Mouse (Mus musculus): ENCODE measurements around the gene Dido1. TPM values are rescaled to one million over a fixed set of nuclear protein-coding genes. Genes with fewer than 3 reads are reported as not detected.
A peak's percentile ranks its signal among the peaks of the same experiment; 100 is the strongest.

Dido1 gene
- polyA plus RNA-seq, 1 experiment from 2014 or later = 16.4 TPM

DNA sequence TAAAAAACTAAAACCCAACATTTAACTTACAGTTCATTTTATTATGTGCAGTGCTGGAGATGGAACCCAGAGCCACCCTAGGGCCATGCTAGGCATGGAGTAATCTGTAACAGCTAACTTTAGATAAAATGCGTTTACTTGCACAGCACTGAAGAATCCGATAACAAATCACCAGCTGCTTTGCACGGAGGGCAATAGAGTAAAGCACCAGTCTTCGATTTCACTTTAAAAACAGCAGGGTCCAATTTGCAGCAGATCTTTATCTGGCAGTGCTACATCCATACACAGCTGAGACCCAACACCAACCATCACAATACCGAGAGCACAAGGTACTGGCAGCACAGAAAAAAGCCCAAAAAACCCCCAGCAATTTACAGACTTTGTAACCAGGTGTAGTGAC lies 6.6 kb downstream of the Dido1 start:
- Histone ChIP-seq H3K27me3 (replicated peaks) (no peaks in the 10 kb centered on the region), H3K36me3 (peaks cover 8% of the 10 kb centered on the region; the same call in 1 of the 2 replicates), H3K4me3 (0 out of 2 replicates have a peak overlapping the region, but pooled peaks have one; percentile 83), H3K4me1 (peaks cover 59% of the 10 kb centered on the region), H3K4me2 (peak overlapping the region; percentile 99), H3K9ac (peak overlapping the region; percentile 93; the same call in 1 of the 2 replicates), H3K9me3 (no peaks in the 10 kb centered on the region), H3K27ac (replicated peaks) (peak overlapping the region; percentile 94)
- 60% methylated on average over 5 of the region's 5 CpGs for WGBS
- ATAC-seq (ENCODE audit: extremely low read depth, insufficient number of reproducible peaks, low FRiP score, low TSS enrichment) = no peak

DNA sequence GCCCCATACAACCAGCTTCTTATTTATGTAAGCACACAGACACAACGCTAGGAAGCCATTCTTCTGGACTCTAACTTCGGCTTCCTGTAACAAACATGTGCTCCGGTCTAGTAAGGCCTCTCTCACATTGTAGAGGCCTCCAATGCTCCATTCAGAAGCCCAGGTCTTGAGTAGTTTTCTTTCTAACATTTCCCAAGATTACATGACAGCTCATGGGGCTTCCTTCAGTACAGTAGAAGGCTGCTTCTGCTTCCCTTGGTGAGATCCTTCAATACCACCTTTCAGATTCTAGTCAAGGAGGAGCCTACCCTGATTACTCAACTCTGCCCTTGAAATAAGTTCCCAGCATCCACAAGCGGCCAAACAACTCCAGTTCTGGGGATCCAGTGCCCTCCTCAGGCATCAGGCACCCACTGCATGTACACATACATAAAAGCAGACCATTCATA lies 7.1 kb downstream of the Dido1 start:
- ATAC-seq (ENCODE audit: extremely low read depth, insufficient number of reproducible peaks, low FRiP score, low TSS enrichment) = no peak
- 32% methylated on average over 4 of the region's 4 CpGs for WGBS
- Histone ChIP-seq H3K4me1 (peaks cover 59% of the 10 kb centered on the region), H3K27me3 (replicated peaks) (no peaks in the 10 kb centered on the region), H3K9ac (peak overlapping the region; percentile 93), H3K27ac (replicated peaks) (peak overlapping the region; percentile 94), H3K36me3 (peaks cover 8% of the 10 kb centered on the region; the same call in 1 of the 2 replicates), H3K4me3 (peak overlapping the region; percentile 83), H3K4me2 (peak overlapping the region; percentile 99), H3K9me3 (no peaks in the 10 kb centered on the region)

GRCm38 (mm10) chr2:180701767-180702621 lies 7.8 kb downstream of the Dido1 start:
- Histone ChIP-seq H3K36me3 (peaks cover 8% of the 10 kb centered on the region; the same call in 1 of the 2 replicates), H3K9ac (peak overlapping the region; percentile 93), H3K4me3 (peak overlapping the region; percentile 83), H3K27me3 (replicated peaks) (no peaks in the 10 kb centered on the region), H3K4me1 (peaks cover 67% of the 10 kb centered on the region), H3K4me2 (peak overlapping the region; percentile 99), H3K9me3 (no peaks in the 10 kb centered on the region), H3K27ac (replicated peaks) (peak overlapping the region; percentile 94)
- 1% methylated on average over 65 of the region's 66 CpGs for WGBS
- ATAC-seq (ENCODE audit: extremely low read depth, insufficient number of reproducible peaks, low FRiP score, low TSS enrichment) = peak; percentile 90

DNA sequence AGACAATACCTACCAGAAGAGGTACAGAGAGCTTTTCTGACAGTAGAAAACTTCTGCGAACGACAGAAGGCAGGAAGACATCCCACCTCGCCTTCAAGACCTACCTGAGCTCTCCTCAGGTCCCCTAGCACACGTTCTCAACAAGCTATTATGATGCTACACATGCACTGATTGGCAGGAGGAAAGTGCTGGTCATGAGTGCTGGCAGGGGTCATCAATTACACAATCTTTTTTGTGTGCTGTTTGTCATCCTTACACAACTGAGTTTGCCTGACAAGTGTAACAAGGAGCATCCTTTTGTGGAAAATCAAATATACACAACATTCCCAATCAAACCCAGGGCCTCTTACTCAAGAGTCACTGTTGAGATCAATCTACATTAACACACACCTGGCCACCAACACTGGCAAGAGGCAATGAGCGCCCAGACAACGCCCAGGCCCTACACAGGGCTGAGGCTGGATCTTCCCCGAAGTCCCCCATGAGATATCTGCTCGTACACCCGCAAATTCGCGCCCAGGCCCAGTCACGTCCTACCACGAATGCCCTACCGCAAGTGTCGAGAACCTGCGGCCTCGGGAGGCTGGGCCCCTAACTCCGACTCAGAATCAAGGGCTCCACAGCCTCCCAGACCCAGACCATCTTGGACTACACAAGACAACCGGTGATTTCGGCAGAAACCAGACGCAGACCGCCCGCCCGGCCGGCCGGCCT lies 8.6 kb downstream of the Dido1 start:
- 5% methylated on average over 23 of the region's 26 CpGs for WGBS
- Histone ChIP-seq H3K36me3 (peaks cover 3% of the 10 kb centered on the region; the same call in 1 of the 2 replicates), H3K4me1 (peaks cover 72% of the 10 kb centered on the region)

GRCm38 (mm10) chr2:180700457-180700856 lies 9.3 kb downstream of the Dido1 start:
- peak overlapping the region; percentile 93 for H3K9ac ChIP-seq
- H3K27me3 ChIP-seq (replicated peaks) = no peaks in the 10 kb centered on the region
- H3K9me3 ChIP-seq = no peaks in the 10 kb centered on the region
- peaks cover 76% of the 10 kb centered on the region for H3K4me1 ChIP-seq
- H3K4me3 ChIP-seq = peak overlapping the region; percentile 83
- 0 out of 2 replicates have a peak overlapping the region, but pooled peaks have one; percentile 94 for H3K27ac ChIP-seq (replicated peaks)
- H3K36me3 ChIP-seq = no peaks in the 10 kb centered on the region
- peak overlapping the region; percentile 99 for H3K4me2 ChIP-seq
- WGBS = 76% methylated on average over 5 of the region's 5 CpGs
- ATAC-seq (ENCODE audit: extremely low read depth, insufficient number of reproducible peaks, low FRiP score, low TSS enrichment) = no peak

More for the DNA sequence above, 8.6 kb downstream of the Dido1 start:
- H3K9ac ChIP-seq = peak overlapping the region; percentile 93
- no peaks in the 10 kb centered on the region for H3K27me3 ChIP-seq (replicated peaks)
- no peak for ATAC-seq (ENCODE audit: extremely low read depth, insufficient number of reproducible peaks, low FRiP score, low TSS enrichment)
- no peaks in the 10 kb centered on the region for H3K9me3 ChIP-seq
- peak overlapping the region; percentile 99 for H3K4me2 ChIP-seq
- peak overlapping the region; percentile 94 for H3K27ac ChIP-seq (replicated peaks)
- H3K4me3 ChIP-seq = peak overlapping the region; percentile 83

DNA sequence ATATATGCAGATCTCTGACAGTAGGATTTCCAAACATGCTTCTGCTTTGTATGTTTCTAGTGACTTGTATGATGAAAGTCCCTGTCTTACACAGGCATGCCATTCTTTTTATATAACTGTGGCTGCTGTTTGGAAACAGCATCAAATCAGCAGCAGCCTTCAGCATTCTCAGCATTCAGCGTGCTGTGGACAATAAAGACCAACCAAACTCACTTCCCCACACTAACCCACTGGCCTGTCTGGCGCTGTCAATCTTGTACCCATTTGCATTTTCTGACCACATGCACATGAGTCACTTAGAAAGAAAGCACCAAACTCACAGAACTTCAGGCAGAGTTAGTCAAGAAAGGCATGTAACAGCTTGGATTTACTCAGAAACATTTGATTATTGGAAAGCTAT lies 14.6 kb downstream of the Dido1 start:
- H3K4me1 ChIP-seq = peaks cover 61% of the 10 kb centered on the region
- no peaks in the 10 kb centered on the region for H3K27me3 ChIP-seq (replicated peaks)
- H3K36me3 ChIP-seq = peaks cover 13% of the 10 kb centered on the region
- no peak overlapping the region for H3K9ac ChIP-seq
- no peak for ATAC-seq (ENCODE audit: extremely low read depth, insufficient number of reproducible peaks, low FRiP score, low TSS enrichment)
- 72% methylated on average over 2 of the region's 2 CpGs for WGBS
- H3K9me3 ChIP-seq = no peaks in the 10 kb centered on the region
- H3K4me2 ChIP-seq = no peak overlapping the region
- no peak overlapping the region for H3K27ac ChIP-seq (replicated peaks)
- no peak overlapping the region for H3K4me3 ChIP-seq

DNA sequence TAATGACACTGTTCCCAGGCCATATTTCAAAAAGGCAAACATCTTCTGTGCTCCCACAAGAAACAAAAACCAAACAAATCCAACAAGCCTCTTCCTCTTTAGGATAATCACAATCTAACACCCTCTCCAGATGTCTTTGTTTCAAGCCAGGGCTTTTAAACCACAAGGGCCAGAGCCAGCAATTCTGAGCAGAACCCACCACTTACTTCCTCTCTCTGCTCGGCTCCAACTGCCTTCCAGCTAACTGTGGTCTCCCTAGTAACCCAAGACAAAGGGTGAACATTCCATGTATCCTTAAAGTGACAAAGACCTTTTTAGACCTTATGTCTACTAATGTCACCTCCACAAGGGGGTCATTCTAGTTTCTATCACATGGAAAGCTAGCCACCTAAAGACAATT lies 17.2 kb downstream of the Dido1 start:
- Histone ChIP-seq H3K4me3 (peak overlapping the region; percentile 18), H3K9me3 (no peaks in the 10 kb centered on the region), H3K9ac (peak overlapping the region; percentile 72), H3K4me2 (peak overlapping the region; percentile 50), H3K36me3 (peaks cover 39% of the 10 kb centered on the region), H3K27ac (replicated peaks) (peak overlapping the region; percentile 68), H3K27me3 (replicated peaks) (no peaks in the 10 kb centered on the region), H3K4me1 (peaks cover 40% of the 10 kb centered on the region)
- 0% methylated on average over 1 of the region's 1 CpGs for WGBS
- ATAC-seq (ENCODE audit: extremely low read depth, insufficient number of reproducible peaks, low FRiP score, low TSS enrichment) = no peak

DNA sequence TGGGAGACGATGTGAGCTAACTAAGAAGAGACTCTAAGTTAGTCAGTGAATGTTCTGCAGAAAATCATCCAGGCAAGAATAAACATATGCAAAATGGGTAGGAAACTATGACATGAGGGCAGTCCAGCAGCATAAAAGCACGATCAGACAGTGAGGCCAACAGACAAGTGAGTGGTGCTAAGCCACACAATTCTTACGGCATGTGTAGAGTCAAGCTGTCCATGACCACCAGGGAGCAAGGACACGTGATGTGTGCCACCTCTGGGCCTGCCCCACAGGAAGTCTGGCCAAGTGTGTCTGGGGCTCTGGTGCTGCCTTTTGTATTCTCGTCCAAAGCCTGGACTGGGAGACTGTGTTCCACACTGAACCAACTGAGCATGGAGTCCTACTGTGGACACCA lies 20.0 kb downstream of the Dido1 start:
- 84% methylated on average over 5 of the region's 5 CpGs for WGBS
- no peak overlapping the region for H3K9ac ChIP-seq
- H3K9me3 ChIP-seq = no peaks in the 10 kb centered on the region
- H3K36me3 ChIP-seq = peaks cover 67% of the 10 kb centered on the region
- H3K27ac ChIP-seq (replicated peaks) = no peak overlapping the region
- no peak overlapping the region for H3K4me3 ChIP-seq
- no peaks in the 10 kb centered on the region for H3K27me3 ChIP-seq (replicated peaks)
- no peak for ATAC-seq (ENCODE audit: extremely low read depth, insufficient number of reproducible peaks, low FRiP score, low TSS enrichment)
- no peak overlapping the region for H3K4me2 ChIP-seq
- H3K4me1 ChIP-seq = peaks cover 16% of the 10 kb centered on the region

- no peak overlapping the region for H3K27ac ChIP-seq (replicated peaks)
- H3K9ac ChIP-seq = no peak overlapping the region
- H3K27me3 ChIP-seq (replicated peaks) = no peaks in the 10 kb centered on the region
- whole genome bisulfite sequencing = 57% methylated on average over 4 of the region's 4 CpGs
- H3K4me3 ChIP-seq = no peak overlapping the region
- ATAC-seq (ENCODE audit: extremely low read depth, insufficient number of reproducible peaks, low FRiP score, low TSS enrichment) = no peak
- no peak overlapping the region for H3K4me2 ChIP-seq
- no peaks in the 10 kb centered on the region for H3K9me3 ChIP-seq
- no peaks in the 10 kb centered on the region for H3K4me1 ChIP-seq
- peaks cover 96% of the 10 kb centered on the region for H3K36me3 ChIP-seq
Observed at GRCm38 (mm10) chr2:180684031-180684430, 25.8 kb downstream of the Dido1 start.

DNA sequence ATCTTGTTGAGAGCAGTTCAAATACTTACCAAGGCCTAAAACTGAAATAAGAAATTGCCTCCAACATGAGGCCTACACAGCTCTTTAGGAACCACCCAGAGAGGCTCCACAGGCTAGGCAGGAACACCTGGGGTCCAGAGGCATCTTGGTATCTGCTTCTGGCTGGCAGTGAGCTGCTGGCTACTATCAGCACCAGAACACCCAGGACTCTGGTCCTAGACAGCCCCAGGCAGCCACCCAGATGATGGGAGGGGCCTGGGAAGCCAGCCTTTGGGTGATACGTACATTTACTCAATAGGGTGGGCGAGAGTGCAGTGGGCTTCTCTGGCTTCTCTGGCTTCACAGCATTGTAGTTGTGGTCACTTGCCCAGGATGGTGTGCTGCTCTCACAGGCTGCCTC lies 26.3 kb downstream of the Dido1 start:
- H3K4me1 ChIP-seq = no peaks in the 10 kb centered on the region
- 82% methylated on average over 2 of the region's 2 CpGs for WGBS
- H3K9me3 ChIP-seq = no peaks in the 10 kb centered on the region
- H3K4me3 ChIP-seq = no peak overlapping the region
- H3K9ac ChIP-seq = no peak overlapping the region
- H3K27ac ChIP-seq (replicated peaks) = no peak overlapping the region
- H3K4me2 ChIP-seq = no peak overlapping the region
- no peak for ATAC-seq (ENCODE audit: extremely low read depth, insufficient number of reproducible peaks, low FRiP score, low TSS enrichment)
- peaks cover 91% of the 10 kb centered on the region for H3K36me3 ChIP-seq
- no peaks in the 10 kb centered on the region for H3K27me3 ChIP-seq (replicated peaks)

DNA sequence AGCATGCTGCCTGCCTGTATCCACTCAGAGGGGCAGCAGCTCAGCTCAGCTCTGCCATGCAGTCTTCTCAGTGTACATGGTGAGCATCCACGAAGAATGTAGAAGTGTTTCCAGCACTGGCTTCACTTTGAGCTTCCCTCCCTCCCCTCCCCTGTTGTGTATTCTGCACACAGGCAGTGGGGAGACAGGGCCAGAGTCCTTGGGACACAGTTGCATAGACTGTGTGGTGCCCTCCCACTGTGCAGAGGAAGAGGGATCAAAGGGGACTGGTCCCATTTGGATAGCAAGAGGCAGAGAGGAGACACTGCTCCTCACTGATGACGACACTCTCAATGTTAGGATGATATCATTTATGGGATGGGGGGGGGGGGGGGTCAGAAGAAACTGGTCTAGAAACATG lies 28.6 kb downstream of the Dido1 start:
- Histone ChIP-seq H3K36me3 (peaks cover 68% of the 10 kb centered on the region), H3K9ac (no peak overlapping the region), H3K27ac (replicated peaks) (no peak overlapping the region), H3K4me2 (no peak overlapping the region), H3K9me3 (no peaks in the 10 kb centered on the region), H3K4me1 (no peaks in the 10 kb centered on the region), H3K4me3 (no peak overlapping the region), H3K27me3 (replicated peaks) (no peaks in the 10 kb centered on the region)
- ATAC-seq (ENCODE audit: extremely low read depth, insufficient number of reproducible peaks, low FRiP score, low TSS enrichment) = no peak
- WGBS = 62% methylated on average over 2 of the region's 2 CpGs
